1 mouse cellular context compared by ENCODE assay signal in the genomic region with DNA sequence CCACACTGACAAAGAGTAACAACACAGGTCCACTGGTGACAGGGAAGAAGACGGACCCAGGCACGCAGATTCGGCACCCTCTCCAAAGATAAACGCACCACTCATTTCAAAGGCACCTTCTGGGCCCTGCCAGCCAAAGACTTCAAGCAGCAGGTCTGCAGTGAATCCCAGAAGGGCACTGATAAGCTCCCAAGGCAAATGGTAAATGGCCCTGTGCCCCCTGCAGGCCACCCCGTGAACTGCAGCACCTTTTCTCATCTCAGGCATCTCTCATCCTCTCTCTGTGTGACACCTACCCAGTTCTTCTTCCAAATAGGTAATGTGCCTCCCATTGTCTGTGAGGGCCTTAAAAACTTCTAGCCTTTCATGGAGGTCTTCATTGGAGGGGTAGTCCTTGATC.
A peak's percentile ranks its signal among the peaks of the same experiment; 100 is the strongest.
TF ChIP-seq lines count a peak whose summit lies in the region.

No protein-coding gene starts in this region.

TF ChIP-seq in MEL, 35 proteins besides CTCF, POLR2A, EP300 and RAD21:
- TF ChIP-seq ELF1 (IDR thresholded peaks at IDR 0.05; ENCODE audit: low read depth, low read length) (no peak), UBTF (IDR thresholded peaks at IDR 0.05; ENCODE audit: borderline replicate concordance, insufficient read depth, low read depth, low read length) (no peak), SMC3 (IDR thresholded peaks at IDR 0.05; ENCODE audit: low read depth, low read length) (peak; percentile 81), CHD2 (IDR thresholded peaks at IDR 0.05; ENCODE audit: low read length) (no peak), JUND (IDR thresholded peaks at IDR 0.05; ENCODE audit: low read depth, low read length) (0 out of 2 replicates have a peak, but pooled peaks have one; percentile 15), ZMIZ1 (IDR thresholded peaks at IDR 0.05; ENCODE audit: low read depth, low read length) (no peak), MYB (IDR thresholded peaks at IDR 0.05; ENCODE audit: low read depth, low read length) (no peak), POLR2AphosphoS5 (IDR thresholded peaks at IDR 0.05; ENCODE audit: borderline replicate concordance, low read depth, low read length) (no peak), TAL1 (IDR thresholded peaks at IDR 0.05; ENCODE audit: low read length) (no peak), MAZ (IDR thresholded peaks at IDR 0.05; ENCODE audit: low read depth, low read length) (no peak), MXI1 (IDR thresholded peaks at IDR 0.05; ENCODE audit: low read depth, low read length) (0 out of 2 replicates have a peak, but pooled peaks have one; percentile 49), USF1 (IDR thresholded peaks at IDR 0.05; ENCODE audit: low read depth, low read length) (no peak; the same call in 1 of the 2 replicates), MEF2A (IDR thresholded peaks at IDR 0.05; ENCODE audit: extremely low read depth, insufficient replicate concordance, low read depth, low read length, poor library complexity, severe bottlenecking) (no peak), GATA1 (IDR thresholded peaks at IDR 0.05; ENCODE audit: low read depth, low read length) (peak; percentile 76), KAT2A (conservative IDR thresholded peaks at IDR 0.05; ENCODE audit: low read depth, low read length) (no peak), NELFE (IDR thresholded peaks at IDR 0.05; ENCODE audit: low read depth, low read length) (no peak), POLR2AphosphoS2 (IDR thresholded peaks at IDR 0.05; ENCODE audit: low read length) (no peak), USF2 (IDR thresholded peaks at IDR 0.05; ENCODE audit: borderline replicate concordance in 1 of 2, insufficient read depth in 1 of 2, low read depth in 1 of 2, low read length in 2 of 2) (no peak), E2F4 (IDR thresholded peaks at IDR 0.05; ENCODE audit: borderline replicate concordance, low read depth, low read length) (no peak), SIN3A (IDR thresholded peaks at IDR 0.05; ENCODE audit: low read length) (peak; percentile 69), MAFK (IDR thresholded peaks at IDR 0.05; ENCODE audit: borderline replicate concordance, low read depth, low read length) (no peak), NRF1 (IDR thresholded peaks at IDR 0.05; ENCODE audit: insufficient read depth, low read depth, low read length, poor library complexity, severe bottlenecking) (no peak), CHD1 (IDR thresholded peaks at IDR 0.05; ENCODE audit: low read depth, low read length) (no peak), ZNF384 (IDR thresholded peaks at IDR 0.05; ENCODE audit: low read depth, low read length) (no peak), TCF12 (IDR thresholded peaks at IDR 0.05; ENCODE audit: low read depth, low read length) (peak; percentile 38; the same call in 1 of the 2 replicates), RCOR1 (IDR thresholded peaks at IDR 0.05; ENCODE audit: low read depth, low read length) (0 out of 2 replicates have a peak, but pooled peaks have one; percentile 20), TBP (IDR thresholded peaks at IDR 0.05; ENCODE audit: low read depth, low read length) (0 out of 2 replicates have a peak, but pooled peaks have one; percentile 36), HCFC1 (IDR thresholded peaks at IDR 0.05; ENCODE audit: low read depth, low read length) (peak; percentile 40; the same call in 1 of the 2 replicates), MAX (IDR thresholded peaks at IDR 0.05; ENCODE audit: low read length) (0 out of 2 replicates have a peak, but pooled peaks have one; percentile 29), ETS1 (IDR thresholded peaks at IDR 0.05; ENCODE audit: low read depth, low read length) (no peak), ZC3H11A (IDR thresholded peaks at IDR 0.05; ENCODE audit: low read depth, low read length) (peak; percentile 62), GABPA (IDR thresholded peaks at IDR 0.05; ENCODE audit: low read depth, low read length) (no peak), BHLHE40 (IDR thresholded peaks at IDR 0.05; ENCODE audit: borderline replicate concordance, low read depth, low read length) (0 out of 2 replicates have a peak, but pooled peaks have one; percentile 15), MYC (IDR thresholded peaks at IDR 0.05; ENCODE audit: low read depth, low read length) (peak; percentile 36; the same call in 1 of the 2 replicates), ZKSCAN1 (IDR thresholded peaks at IDR 0.05; ENCODE audit: low read depth, low read length) (no peak)
